Mouse (Mus musculus): ENCODE measurements around the gene Cnot6l.
A peak's percentile ranks its signal among the peaks of the same experiment; 100 is the strongest.

DNA sequence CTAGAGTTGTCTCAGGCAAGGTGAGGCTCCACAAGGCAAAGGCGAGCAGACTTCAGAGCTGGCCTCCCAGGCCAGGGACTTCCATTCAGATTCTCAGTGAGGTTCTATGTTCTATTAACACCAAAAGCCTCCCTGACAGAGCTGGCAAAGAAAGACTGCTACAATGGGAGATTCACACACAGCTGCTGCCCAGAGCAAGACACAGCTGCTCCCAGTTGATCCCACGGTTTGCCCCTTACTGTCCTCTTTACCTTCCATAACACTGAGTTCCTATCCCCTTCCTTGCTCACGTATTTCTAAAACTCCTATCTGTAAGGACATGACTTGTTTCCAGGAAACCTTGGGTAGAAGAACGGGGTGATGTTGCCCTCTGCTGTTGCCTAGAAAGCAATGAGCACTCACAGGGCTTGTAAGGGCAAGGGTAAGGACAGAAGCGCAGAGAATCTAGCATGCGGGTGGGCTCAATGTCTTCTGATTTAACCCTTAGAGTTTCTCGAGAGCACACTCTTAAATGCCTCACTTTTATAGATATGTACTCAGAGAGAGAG is 127.8 kb downstream of the Cnot6l start:
- TF ChIP-seq POLR2A (IDR thresholded peaks at IDR 0.05; ENCODE audit: borderline replicate concordance, extremely low read depth, insufficient read depth, insufficient read length, poor library complexity, severe bottlenecking) (no peak), CTCF (IDR thresholded peaks at IDR 0.05; ENCODE audit: borderline replicate concordance, extremely low read depth, insufficient read depth, insufficient read length) (peak; percentile 22; the same call in 1 of the 2 replicates)
